Mouse (Mus musculus) natural killer cell, adult 2 months (primary cell): ENCODE results near the gene Cdc26.

Experiments
- DNase-seq, 2 experiments: peaks; one replicate each; pipeline ENCODE4 v3.0.0; 2022; ENCODE audit warnings: low spot score in 2 of 2

The Cdc26 gene

DNA sequence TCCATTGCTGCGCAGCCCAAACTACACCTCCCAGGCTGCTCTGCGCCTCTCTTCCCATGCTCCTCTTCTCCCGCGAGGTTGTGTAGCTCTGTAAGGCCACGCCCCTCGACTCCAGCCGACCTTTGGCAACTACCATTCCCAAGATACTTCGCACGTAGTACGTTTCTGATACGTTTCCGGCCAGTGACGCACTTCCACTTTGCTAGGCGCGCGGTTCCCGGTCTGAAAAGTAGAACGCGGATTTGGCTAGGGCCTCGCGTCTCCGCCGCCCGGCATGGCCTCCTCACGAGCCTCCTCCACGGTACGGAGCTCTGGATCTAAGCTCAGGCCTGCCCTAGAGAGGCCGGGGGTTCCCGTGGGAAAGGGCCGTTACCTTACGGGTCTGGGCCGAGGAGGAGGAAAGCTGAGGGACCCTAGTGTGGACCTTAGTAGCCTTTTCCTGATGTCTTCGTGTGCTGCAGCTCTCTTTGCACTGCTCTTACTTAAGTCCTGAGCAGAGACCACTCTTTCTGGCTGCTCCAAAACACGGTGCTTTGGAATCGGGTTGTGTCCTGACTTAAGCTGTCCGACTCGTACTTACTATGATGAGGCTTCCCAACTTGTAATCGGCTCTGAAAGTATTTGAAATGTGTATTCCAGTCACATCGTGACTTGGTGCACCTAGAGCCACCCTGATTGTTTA, at the start of gene Cdc26, which contains the start of gene Prpf4:
Cdc26 (minus strand) TSS at position 42 of the 682 bp plus-strand sequence.
Prpf4 (plus strand) TSS at position 197 of the 682 bp plus-strand sequence.
- DNase-seq = peak; percentile 95 to 97

DNA sequence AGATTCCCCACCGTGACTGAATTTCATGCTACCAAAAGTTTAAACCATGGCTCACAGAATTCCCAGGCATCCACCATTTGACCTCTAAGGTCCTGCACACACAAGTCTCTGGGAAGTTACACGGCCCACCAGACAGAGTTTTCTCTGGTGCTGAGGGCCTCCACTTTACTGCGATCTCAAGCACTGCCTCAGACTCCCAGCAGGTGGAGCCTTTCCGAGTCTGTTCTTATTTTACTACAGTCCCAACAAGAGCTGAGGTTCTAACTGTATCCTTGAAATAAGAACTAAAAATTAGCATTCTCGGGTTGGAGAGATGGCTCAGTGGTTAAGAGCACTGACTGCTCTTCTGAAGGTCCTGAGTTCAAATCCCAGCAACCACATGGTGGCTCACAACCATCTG, 46.6 kb upstream of the Cdc26 start:
- DNase-seq = peak; percentile 39 to 43

DNA sequence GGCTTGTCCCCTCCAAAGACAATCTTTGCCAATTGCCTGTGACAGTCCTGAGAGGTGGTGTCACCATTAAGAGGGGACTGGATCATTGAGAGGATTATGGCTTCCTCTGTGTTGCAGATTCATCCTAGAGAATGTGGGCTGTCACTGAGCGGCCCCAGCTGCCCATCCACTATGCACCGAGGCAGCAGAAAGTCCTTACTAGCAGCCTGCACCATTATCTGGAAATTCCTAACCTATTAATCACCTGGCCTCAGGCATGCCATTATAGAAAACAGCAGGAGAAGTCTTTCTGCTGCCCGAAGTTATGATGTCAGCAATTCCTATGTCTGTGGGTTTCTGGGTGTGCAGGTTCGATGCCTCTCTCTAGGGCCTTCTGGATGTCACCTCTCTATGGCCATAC, 32.5 kb upstream of the Cdc26 start:
- no peak for DNase-seq

DNA sequence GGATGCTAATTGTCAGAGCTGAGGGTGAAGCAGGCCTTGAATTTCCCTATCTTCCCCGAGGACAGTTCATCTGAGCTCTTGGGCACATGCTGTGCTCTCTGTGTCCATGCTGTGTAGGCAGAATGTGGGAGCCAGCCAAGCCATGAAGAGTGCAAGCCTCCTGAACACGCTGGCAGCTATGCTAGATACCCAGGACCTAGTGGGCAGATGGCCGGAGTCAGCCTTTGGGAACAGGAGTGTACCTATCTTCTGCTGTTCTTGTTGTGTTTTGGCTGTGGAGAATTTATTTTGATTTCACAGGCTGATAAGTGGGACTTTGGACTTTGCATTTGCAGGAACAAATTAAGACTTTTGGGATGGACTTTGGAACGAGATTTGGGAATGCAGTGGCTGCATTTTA, 32.1 kb upstream of the Cdc26 start:
- no peak for DNase-seq

DNA sequence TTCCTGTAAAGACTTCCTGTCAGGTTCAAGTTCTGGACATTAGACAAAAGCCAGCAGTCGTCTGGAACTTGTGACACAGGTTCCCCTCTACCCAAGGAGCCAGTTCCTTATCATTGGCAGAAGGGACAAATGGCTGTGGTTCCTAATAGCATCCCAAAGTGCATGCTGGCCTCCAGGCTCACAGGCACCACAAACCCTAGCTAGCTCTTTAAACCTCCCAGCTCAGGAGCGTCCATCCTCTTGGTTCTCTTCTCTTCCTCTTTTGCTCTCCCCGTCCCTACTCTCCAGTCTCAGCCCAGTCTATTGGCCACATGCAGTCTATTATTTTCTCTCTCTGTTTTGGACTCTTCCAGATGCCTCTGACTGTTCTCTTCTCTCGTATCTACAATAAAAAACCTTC, 31.4 kb upstream of the Cdc26 start:
- DNase-seq = no peak

DNA sequence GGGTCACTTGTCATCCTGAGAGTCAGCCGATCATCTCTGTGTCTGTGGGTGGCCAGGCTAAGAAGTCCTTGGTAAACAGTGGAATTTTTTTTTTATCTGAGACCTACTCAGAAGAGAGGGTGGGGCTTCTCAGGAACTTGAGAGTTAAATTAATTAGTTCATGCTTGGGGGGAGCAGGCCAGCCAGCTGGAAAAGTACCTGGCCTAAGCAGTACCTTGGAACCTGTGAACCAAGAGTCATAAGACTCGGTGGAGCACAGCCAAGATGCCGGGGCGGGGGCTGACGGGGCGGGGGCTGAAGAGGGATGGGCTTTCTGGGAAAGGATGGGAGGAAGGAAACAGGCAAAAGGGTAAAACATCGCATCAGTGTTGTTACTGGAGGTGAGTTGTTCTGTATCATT, 29.4 kb upstream of the Cdc26 start:
- no peak for DNase-seq

DNA sequence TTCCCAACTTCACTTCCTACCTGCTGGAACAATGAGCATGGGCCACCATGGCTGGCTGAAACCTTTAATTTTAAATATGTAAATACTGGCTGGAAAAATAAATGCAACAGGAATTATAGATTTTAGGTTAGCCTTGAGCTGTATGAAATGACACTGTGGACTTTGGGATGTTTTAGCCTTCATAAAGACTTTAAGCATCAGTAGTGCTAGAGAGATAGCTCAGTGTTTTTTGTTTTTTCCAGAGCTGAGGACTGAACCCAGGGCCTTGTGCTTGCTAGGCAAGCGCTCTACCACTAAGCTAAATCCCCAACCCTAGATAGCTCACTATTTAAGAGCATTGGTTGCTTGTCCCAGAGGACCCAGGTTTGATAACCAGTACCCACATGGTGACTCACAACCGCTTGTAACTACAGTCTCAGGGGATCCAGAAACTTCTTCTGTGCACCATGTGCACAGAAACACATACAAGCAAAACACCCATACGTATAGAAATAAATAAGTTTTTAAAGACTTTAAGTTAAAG, 28.9 kb upstream of the Cdc26 start:
- no peak for DNase-seq

DNA sequence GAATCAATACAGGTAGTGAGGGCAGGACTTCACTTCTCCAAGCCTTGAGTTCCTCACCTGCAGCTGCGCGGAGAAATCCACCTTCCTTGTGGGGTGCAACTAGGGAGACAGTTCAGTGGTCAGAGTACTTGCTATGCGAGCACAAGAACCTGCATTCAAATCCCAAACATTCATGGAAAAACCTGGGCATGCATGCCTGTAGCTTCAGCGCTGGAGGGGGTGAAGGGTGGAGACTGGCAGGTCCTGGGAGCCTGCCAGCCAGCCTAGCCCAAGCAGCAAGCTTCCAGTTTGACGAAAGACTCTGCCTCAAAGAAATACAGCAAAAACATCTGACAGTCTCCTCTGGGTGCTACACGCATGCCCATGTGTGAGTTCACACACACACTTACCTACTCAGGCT, 26.6 kb upstream of the Cdc26 start, which contains the start of gene Rnf183:
Rnf183 (minus strand) TSS at position 172 of the 400 bp plus-strand sequence.
- DNase-seq = no peak

DNA sequence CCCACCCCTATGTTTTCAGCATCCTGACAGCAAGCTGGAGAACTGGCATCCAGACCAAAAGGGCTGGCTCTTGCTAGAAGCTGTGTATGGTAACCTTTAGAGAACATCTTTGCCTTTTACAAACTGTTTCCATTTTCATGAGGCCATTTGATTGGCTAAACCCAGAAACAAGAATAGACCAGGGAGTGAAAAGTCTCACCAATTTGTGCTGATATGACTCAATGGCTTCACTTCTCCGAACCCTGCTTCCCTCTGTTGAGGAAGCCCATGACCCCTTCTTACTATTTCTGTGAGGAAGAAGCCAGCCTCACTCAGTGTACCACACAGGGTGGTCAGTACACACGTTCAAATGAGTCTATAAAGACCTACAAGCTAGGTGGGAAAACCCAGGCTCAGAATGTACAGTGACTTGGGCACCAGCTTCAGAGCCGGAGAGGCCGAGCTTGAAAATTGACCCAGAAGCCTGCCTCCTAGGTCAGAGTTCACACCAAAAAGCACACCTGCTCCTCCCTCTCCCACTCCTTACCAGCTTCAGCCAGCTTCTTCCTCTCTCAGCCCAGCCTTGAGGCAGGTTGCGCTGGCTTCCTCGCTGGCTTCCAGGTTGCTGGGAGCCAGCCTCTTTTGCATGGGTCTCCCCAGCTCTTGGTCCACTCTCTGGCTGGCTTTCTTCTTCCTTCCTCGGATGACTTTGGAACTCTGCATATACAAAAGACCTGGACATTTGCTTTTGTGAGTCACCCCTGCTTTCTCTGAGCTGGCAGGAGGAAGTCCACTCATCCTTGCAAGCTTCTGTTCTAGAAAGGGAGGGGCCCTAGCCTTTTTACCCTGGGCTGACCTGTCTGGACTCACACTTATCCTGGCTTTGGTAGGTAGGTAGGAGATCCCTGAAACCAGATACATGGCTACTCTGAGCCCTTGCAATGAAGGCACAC, 25.8 kb upstream of the Cdc26 start:
- DNase-seq = no peak

DNA sequence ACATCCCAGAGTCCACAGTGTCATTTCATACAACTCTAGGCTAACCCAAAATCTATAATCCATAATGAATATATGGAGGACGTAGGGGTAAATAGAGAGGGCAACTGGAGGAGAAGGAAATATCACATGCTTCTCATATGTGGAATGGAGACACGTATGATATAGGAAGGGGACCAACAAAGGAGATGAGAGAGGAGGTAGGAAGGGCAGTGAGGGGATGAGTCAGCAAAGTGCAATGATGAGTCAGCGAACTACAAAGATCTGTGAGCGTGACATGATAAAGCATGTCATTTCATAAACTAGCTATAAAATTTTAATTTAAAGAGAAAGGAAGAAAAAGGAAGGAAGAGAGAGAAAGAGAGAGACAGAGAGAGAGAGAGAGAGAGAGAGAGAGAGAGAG, 23.1 kb upstream of the Cdc26 start:
- DNase-seq = no peak

DNA sequence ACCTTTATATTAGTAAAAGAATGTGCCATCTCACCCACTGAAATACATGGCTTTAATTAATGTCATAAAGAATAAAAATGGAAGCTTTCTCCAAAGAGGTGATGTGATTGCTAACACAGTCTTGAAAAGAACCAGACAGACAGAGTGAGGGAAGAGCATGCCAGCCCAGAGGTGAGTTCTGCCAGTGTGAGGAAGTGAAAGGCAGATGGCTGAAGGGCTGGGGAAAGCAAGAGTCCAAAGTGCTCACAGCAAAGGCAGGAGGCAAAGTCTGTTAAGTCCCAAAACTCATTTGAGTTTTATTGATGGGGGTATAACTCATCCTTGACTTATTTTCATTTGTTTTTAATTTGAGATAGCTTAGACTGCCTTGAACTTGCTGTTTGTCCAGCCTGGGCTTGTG, 22.2 kb upstream of the Cdc26 start:
- no peak for DNase-seq

DNA sequence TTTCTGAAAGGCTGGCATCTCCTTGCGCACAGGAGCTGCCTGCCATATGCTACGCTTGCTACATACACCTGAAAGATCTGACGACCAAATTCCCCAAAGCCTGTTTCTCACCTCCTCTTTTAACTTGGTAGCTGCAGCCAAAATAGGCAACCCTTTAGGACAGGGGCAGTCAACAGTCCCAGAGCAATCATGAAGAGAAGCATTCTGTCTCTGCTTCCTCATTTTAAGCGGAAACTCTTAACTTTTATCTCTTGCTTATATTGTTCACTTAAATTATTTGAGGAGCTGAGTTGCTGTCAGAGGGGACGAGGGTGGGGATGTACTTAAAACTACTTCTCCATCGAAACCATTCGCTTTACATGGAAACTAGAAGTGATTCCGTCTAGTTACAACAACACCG, 21.2 kb upstream of the Cdc26 start:
- no peak for DNase-seq

DNA sequence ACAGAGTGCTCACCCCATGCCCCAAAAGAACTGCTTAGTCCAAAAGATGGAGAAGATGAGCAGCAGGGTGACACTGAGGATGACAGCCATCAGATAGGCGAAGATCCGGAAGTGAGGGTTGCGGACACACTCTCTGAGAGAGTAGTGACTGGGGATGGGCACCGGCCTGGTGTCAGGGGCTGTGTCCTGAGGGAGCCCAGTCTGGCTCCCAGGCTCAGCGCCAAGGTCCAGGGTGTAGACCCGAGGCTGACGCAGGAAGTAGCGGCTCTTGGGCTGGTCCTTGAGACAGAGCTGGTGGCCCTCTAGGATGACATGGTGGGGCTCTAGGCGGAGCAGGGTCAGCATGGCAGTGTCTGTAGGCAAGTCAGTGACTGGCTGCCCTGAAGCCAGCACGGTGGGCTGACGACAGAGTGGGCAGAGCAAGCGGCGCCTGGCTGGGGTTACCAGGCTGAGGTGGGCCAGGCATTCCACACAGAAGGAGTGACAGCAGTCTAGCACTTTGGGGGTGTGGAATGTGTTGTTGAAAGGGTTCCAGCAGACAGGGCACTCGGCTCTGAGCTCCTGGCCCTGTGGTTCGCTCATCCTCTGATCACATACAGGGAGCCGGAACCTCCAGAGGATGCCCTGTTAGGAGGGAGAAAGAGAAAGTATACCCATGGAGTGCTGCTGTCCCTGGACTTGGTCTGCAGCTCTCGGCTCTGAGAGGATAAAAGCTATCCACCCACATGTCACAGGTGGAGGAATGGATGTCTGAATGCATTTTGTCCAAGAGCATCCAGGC, 19.7 kb upstream of the Cdc26 start:
- DNase-seq = no peak

DNA sequence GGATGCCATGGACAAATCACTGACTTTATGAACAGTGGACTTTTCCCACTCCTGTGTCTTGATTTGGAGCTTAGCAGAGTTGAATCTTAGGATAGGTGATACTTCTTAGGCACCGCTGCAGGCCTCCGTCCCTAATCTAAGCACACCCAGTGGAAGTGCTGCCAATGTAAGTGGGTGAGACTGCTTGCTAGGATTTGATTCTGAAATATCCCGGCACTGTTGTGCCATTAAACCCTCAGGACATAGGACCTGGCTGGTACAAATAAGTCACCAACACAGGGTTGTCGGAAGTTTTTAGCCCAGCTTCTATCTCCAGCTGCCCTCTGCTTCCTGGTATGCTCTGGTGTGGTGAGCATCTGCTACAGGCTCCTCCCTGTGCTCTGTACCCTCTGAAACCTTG, 17.4 kb upstream of the Cdc26 start:
- no peak for DNase-seq

DNA sequence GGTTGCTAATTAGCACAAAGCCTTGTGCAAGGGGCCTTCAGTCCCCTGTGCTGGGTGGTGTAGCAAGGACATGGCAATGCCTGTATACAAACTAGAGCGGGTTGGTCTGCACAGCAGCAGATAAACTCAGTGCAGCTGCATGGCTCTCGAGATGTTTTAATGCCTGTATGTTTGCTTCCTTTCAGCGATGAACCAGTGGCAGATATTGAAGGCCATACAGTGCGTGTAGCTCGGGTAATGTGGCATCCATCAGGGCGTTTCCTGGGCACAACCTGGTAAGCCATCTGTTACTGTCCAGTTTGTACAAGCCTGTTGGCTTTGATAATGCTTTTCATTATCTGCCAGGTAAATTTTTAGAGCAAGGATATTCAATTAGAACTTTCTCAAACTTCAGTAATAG, 10.6 kb upstream of the Cdc26 start:
- no peak for DNase-seq

DNA sequence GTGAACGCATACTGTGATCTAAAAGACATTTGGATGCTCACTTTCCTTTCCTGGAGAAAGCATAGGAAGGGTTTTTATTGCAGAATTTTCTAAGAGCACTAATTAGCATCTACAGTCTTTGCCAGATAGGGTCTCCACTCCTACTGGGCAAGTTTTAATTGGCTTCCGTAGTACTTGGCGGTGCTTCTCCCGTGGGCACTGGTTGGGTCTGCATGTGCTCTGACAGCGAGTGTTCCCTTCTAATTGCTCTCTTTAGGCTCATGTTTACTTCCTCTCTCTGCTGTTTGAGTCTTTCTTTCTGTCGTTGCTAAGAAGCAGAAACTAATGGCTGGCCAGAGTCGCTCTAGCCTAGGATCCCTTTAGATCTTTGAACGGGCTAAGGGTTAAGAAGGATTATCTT, 10.0 kb upstream of the Cdc26 start:
- no peak for DNase-seq

DNA sequence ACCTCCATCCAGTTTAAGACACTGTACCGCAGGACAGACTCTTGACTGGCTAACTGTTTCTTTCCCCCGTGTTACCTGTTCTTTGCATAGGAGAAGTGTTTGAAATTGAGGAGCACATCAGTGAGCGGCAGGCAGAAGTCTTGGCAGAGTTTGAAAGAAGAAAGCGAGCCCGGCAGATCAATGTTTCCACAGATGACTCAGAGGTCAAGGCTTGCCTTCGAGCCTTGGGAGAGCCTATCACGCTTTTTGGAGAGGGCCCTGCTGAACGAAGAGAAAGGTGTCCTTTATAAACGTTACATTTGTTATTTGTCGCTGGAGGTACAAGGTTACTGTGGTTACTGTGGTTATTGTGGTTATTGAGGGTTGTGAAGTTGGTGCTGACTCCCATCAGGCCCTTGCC, 3.2 kb upstream of the Cdc26 start:
- no peak for DNase-seq

DNA sequence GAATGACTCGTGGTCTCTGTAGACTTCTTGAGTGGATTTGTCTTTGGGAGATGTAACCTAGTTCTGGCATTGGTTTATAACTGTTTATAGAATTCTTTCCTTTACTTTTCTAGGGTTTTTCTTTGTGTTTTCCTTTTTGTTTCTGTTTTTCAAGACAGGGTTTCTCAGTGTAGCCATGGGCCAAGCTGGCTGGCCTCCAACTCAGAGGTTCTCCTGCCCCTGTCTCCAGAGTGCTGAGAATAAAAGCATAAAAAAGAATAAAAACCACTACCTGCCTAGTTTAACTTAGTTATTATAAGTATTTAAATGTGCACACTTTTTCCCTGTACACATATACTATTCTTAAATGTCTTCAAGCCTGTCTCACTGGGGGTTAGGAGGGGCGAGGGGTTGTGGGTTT, 1.9 kb upstream of the Cdc26 start:
- DNase-seq = no peak

DNA sequence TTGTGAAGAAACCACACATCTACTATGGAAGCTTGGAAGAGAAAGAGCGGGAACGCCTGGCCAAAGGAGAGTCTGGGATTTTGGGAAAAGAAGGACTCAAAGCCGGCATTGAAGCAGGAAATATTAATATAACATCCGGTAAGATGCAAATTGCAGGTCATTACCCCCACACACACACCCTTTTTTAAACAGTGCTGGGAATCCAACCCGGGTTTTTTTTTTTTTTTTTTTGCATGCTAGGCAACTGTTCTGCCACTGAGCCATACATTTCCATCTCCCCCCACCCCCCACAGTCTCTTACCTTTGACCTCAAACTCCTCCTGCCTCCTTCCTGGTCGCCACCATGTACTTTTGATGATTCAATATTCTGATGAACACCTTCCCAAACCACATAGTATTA, 1.2 kb upstream of the Cdc26 start:
- DNase-seq = no peak

DNA sequence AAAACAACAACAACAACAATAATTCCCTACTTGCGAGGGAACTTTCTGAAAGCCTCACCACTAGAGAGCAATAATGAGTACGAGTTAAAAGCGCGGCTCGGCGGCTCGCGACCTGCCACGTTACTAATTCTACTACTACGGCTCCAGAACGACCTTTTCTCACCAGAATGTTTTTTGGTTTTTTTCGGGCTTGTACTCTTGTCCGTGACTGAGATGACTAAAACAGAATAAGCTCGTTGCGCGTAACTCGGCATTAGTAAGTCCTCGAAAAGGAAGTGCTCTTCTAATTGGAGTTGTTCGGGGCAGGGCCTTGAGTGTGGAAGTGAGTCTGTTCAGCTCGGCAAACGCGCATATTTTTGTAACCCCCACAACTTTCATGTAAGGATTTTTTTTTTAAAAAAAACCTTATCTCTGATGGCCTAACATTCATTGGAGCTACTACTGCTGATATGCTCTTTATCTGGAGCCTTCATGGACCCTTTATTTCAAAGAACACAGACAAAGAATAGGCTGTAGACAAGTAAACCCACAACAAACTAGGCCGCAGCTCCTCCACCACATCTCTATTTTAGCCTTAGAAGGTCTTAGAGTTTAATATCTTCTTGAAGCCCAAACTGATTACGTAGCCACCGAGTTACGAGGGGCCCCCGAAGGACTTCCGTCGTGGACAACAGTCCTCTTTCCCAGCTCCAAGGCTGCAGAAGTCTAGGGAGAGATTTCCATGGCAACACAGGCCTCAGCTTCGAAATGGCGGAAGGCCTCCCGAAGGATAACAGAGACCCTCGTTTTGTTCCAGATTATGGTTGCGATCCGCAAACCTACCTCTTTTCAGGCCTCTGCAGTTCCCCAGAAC, 486 bp downstream of the Cdc26 start:
- DNase-seq = peak; percentile 45 to 59

DNA sequence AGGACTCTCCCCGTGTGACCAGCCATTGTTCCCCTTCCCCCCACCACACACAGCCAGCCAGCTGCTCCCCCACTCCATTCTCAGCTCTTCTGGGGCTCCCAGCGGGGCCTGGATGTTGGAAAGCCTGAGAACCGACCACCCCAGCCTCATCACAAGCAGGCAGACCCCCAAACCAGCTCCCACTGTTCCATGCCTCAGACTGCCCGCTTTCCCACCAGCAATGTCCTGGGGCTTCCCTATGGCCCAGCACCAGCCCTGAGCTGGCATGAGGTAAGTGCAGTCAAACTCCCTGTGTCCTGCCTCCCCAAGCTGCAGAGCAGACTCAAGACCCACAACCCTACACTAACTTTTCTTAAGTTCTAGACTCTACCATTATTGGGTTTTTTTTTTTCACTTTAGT, 2.3 kb downstream of the Cdc26 start:
- DNase-seq = no peak
